Mouse (Mus musculus) MN1 (cell line): ENCODE data around the gene Slf2.

ENCODE experiments used
- DNase-seq: peaks from one replicate; pipeline ENCODE4 v3.0.0-alpha.2; 2016; ENCODE audit warnings: low spot score

The Slf2 gene

GRCm38 (mm10) chr19:44908836-44909460 is 22.0 kb upstream of the Slf2 start:
- DNase-seq = no peak

- DNase-seq = no peak
Measured at GRCm38 (mm10) chr19:44914481-44915249, 16.3 kb upstream of the Slf2 start.

- DNase-seq = no peak
Measured at GRCm38 (mm10) chr19:44918171-44918570, 12.8 kb upstream of the Slf2 start.

GRCm38 (mm10) chr19:44921466-44922139 is 9.3 kb upstream of the Slf2 start:
- no peak for DNase-seq

- DNase-seq = no peak
Measured at GRCm38 (mm10) chr19:44922521-44922920, 8.4 kb upstream of the Slf2 start.

- peak; percentile 58 for DNase-seq
Measured at GRCm38 (mm10) chr19:44924699-44925098, 6.3 kb upstream of the Slf2 start.

GRCm38 (mm10) chr19:44926781-44927180 is 4.2 kb upstream of the Slf2 start:
- DNase-seq = no peak

GRCm38 (mm10) chr19:44927250-44927649 is 3.7 kb upstream of the Slf2 start:
- no peak for DNase-seq

- no peak for DNase-seq
Measured at GRCm38 (mm10) chr19:44928185-44928584, 2.8 kb upstream of the Slf2 start.

- no peak for DNase-seq
Measured at GRCm38 (mm10) chr19:44929251-44929650, 1.7 kb upstream of the Slf2 start.

GRCm38 (mm10) chr19:44929663-44930062 is 1.3 kb upstream of the Slf2 start:
- no peak for DNase-seq

- no peak for DNase-seq
Measured at GRCm38 (mm10) chr19:44930122-44930521, 829 bp upstream of the Slf2 start.

GRCm38 (mm10) chr19:44931454-44931759 is 456 bp downstream of the Slf2 start:
- peak; percentile 87 for DNase-seq

GRCm38 (mm10) chr19:44932051-44932450 is 1.1 kb downstream of the Slf2 start:
- DNase-seq = no peak

GRCm38 (mm10) chr19:44933136-44933535 is 2.2 kb downstream of the Slf2 start:
- DNase-seq = no peak

GRCm38 (mm10) chr19:44959633-44960032 is 28.7 kb downstream of the Slf2 start:
- no peak for DNase-seq

- no peak for DNase-seq
Measured at GRCm38 (mm10) chr19:44965978-44966377, 35.0 kb downstream of the Slf2 start.

- DNase-seq = no peak
Measured at GRCm38 (mm10) chr19:44968329-44968728, 37.4 kb downstream of the Slf2 start.

GRCm38 (mm10) chr19:44976636-44977035 is 45.7 kb downstream of the Slf2 start:
- no peak for DNase-seq

- DNase-seq = no peak
Measured at GRCm38 (mm10) chr19:44977148-44977547, 46.2 kb downstream of the Slf2 start.

- no peak for DNase-seq
Measured at GRCm38 (mm10) chr19:44980787-44981186, 49.8 kb downstream of the Slf2 start.

GRCm38 (mm10) chr19:44982477-44983115 is 51.6 kb downstream of the Slf2 start:
- DNase-seq = no peak

GRCm38 (mm10) chr19:44983366-44983765 is 52.4 kb downstream of the Slf2 start:
- no peak for DNase-seq
